Mouse (Mus musculus) hindbrain, postnatal 0 days (tissue): ENCODE data around the gene Platr17. TPM values are rescaled to one million over a fixed set of nuclear protein-coding genes. Genes with fewer than 3 reads are reported as not detected.

ENCODE experiments used
- ATAC-seq: fragments of 200-750 bp; cut with Nextera tagmentation; 2 replicates; pipeline ENCODE4 v1.8.0; 2017; ENCODE audit warnings: mild to moderate bottlenecking, moderate TSS enrichment, moderate library complexity
- DNase-seq: peaks from one replicate; pipeline ENCODE4 v3.0.0-alpha.2; 2015; ENCODE audit warnings: low spot score
- H3K27ac ChIP-seq: fragments of 300-500 bp; sonication (generic); 2 replicates; pipeline ENCODE4 v1.5.1; 2014; ENCODE audit warnings: mild to moderate bottlenecking
- H3K27me3 ChIP-seq: fragments of 300-500 bp; sonication (generic); 2 replicates; pipeline ENCODE4 v1.6.1; 2014; ENCODE audit warnings: low read length, mixed read lengths; ENCODE audit not compliant: insufficient read depth
- H3K36me3 ChIP-seq: fragments of 300-500 bp; sonication (generic); 2 replicates; pipeline ENCODE4 v1.6.1; 2014; ENCODE audit warnings: low read length, mixed read lengths; ENCODE audit not compliant: insufficient read depth
- H3K4me1 ChIP-seq: fragments of 300-500 bp; sonication (generic); 2 replicates; pipeline ENCODE4 v1.6.1; 2014; ENCODE audit warnings: antibody characterized with exemption, low read length, mixed read lengths; ENCODE audit not compliant: insufficient read depth
- H3K4me2 ChIP-seq: fragments of 300-500 bp; sonication (generic); 2 replicates; pipeline ENCODE4 v1.6.1; 2014; ENCODE audit warnings: low read depth, mild to moderate bottlenecking, low read length, moderate library complexity, mixed read lengths
- H3K4me3 ChIP-seq: fragments of 300-500 bp; sonication (generic); 2 replicates; pipeline ENCODE4 v1.5.1; 2014; ENCODE audit warnings: low read length
- H3K9ac ChIP-seq: fragments of 300-500 bp; sonication (generic); replicated peaks from 2 replicates; pipeline ENCODE4 v1.6.1; 2014; ENCODE audit warnings: mild to moderate bottlenecking, low read length, moderate library complexity, mixed read lengths
- H3K9me3 ChIP-seq: fragments of 300-500 bp; sonication (generic); 2 replicates; pipeline ENCODE4 v1.6.1; 2016; ENCODE audit warnings: low read length, mixed read lengths
- CTCF ChIP-seq: IDR thresholded peaks from 2 replicates; pipeline ENCODE4 v1.5.1; 2016; ENCODE audit warnings: antibody characterized with exemption, control low read depth, low read depth
- WGBS: fragments of 180-500 bp; shearing (Covaris S2); extraction: QIAGEN DNeasy Blood & Tissue Kit; methylation state at CpG from one replicate; pipeline ENCODE4 v1.1.7; 2014; 5-methylcytosine and 5-hydroxymethylcytosine counted together
- microRNA-seq, 2 experiments: library from miRNA; unstranded; fragments of <30 nt; microRNA quantifications; one replicate each; pipeline ENCODE4; 2016
- polyA plus RNA-seq: library from polyadenylated mRNA; unstranded; fragments of >200 nt; fragmentation: Nextera tagmentation; extraction: Ambion mirVana; gene quantifications from 2 replicates; pipeline ENCODE4 v1.2.1, GENCODE M21; 2015
- total RNA-seq: library from RNA; depleted of rRNA; stranded (reverse); fragments of >200 nt; gene quantifications from 2 replicates; pipeline ENCODE4 v1.2.3, GENCODE M21; 2014; rRNA removed

Gene Platr17
- total and polyA plus RNA-seq, 2 experiments from 2014 or later = 0.88 TPM; not detected in 1

GRCm38 (mm10) chr17:33952879-33953278 is 47.9 kb downstream of the Platr17 start:
- WGBS = 84% methylated on average over 4 of the region's 4 CpGs
- Histone ChIP-seq H3K4me1 (peaks cover 20% of the 10 kb centered on the region), H3K4me2 (no peak overlapping the region)

GRCm38 (mm10) chr17:33953310-33953709 is 48.4 kb downstream of the Platr17 start:
- Histone ChIP-seq H3K4me1 (peaks cover 20% of the 10 kb centered on the region), H3K9ac (no peak overlapping the region), H3K4me3 (no peak overlapping the region), H3K9me3 (no peaks in the 10 kb centered on the region), H3K36me3 (peaks cover 12% of the 10 kb centered on the region), H3K27me3 (no peaks in the 10 kb centered on the region), H3K27ac (no peak overlapping the region), H3K4me2 (no peak overlapping the region)
- 90% methylated on average over 3 of the region's 3 CpGs for WGBS
- DNase-seq (no peak), ATAC-seq (no peak)
- no peak for TF ChIP-seq CTCF

More at GRCm38 (mm10) chr17:33952879-33953278, 47.9 kb downstream of the Platr17 start:
- H3K36me3 ChIP-seq = peaks cover 11% of the 10 kb centered on the region
- H3K27me3 ChIP-seq = no peaks in the 10 kb centered on the region
- no peak overlapping the region for H3K27ac ChIP-seq
- H3K9me3 ChIP-seq = no peaks in the 10 kb centered on the region
- ATAC-seq (no peak), DNase-seq (no peak)
- TF ChIP-seq CTCF = no peak
- H3K4me3 ChIP-seq = no peak overlapping the region
- no peak overlapping the region for H3K9ac ChIP-seq

GRCm38 (mm10) chr17:33953961-33954565 is 49.1 kb downstream of the Platr17 start:
- peaks cover 20% of the 10 kb centered on the region for H3K4me1 ChIP-seq

GRCm38 (mm10) chr17:33954646-33955554 is 50.0 kb downstream of the Platr17 start:
- peak overlapping the region; percentile 85 for H3K4me2 ChIP-seq
- H3K4me3 ChIP-seq = peak overlapping the region; percentile 56
- H3K36me3 ChIP-seq = peaks cover 28% of the 10 kb centered on the region
- H3K4me1 ChIP-seq = peaks cover 17% of the 10 kb centered on the region
- no peaks in the 10 kb centered on the region for H3K9me3 ChIP-seq
- H3K9ac ChIP-seq = peak overlapping the region; percentile 77
- peak overlapping the region; percentile 90 for H3K27ac ChIP-seq
- DNase-seq (no peak), ATAC-seq (peak; percentile 31; the same call in 1 of the 2 replicates)
- under 1% methylated on average over 33 of the region's 33 CpGs for WGBS
- no peak for TF ChIP-seq CTCF
- H3K27me3 ChIP-seq = no peaks in the 10 kb centered on the region

More at GRCm38 (mm10) chr17:33953961-33954565, 49.1 kb downstream of the Platr17 start:
- Histone ChIP-seq H3K9ac (peak overlapping the region; percentile 77; the same call in 1 of the 2 replicates), H3K9me3 (no peaks in the 10 kb centered on the region), H3K4me3 (peak overlapping the region; percentile 56), H3K27me3 (no peaks in the 10 kb centered on the region), H3K27ac (peak overlapping the region; percentile 90; the same call in 1 of the 2 replicates), H3K36me3 (peaks cover 19% of the 10 kb centered on the region), H3K4me2 (peak overlapping the region; percentile 85)
- ATAC-seq (no peak), DNase-seq (no peak)
- no peak for TF ChIP-seq CTCF
- 33% methylated on average over 5 of the region's 5 CpGs for WGBS

- peak within 1 kb of the TSS; percentile 77 for H3K9ac ChIP-seq
- under 1% methylated on average over 50 of the region's 50 CpGs for WGBS
- H3K4me2 ChIP-seq = peak within 1 kb of the TSS; percentile 85
- peak within 1 kb of the TSS; percentile 56 for H3K4me3 ChIP-seq
- DNase-seq (peak; percentile 98), ATAC-seq (peak; percentile 89)
- H3K9me3 ChIP-seq = no peaks in the 10 kb centered on the region
- H3K27ac ChIP-seq = peak within 1 kb of the TSS; percentile 90
- peak; percentile 52 for TF ChIP-seq CTCF
- no peaks in the 10 kb centered on the region for H3K27me3 ChIP-seq
- peaks cover 32% of the 10 kb centered on the region for H3K36me3 ChIP-seq
- H3K4me1 ChIP-seq = peaks cover 11% of the 10 kb centered on the region
Observed at GRCm38 (mm10) chr17:33955555-33956214, 50.8 kb downstream of the Platr17 start, which contains the start of the genes Vps52 and Rps18. TSS of gene Vps52 (plus strand) at chr17:33955812. TSS of gene Rps18 (minus strand) at chr17:33956001.

Small RNAs within 50 kb of the gene (microRNA-seq; reads per million reads assigned to microRNA genes)
- 0 reads per million in 2 experiments for gene Gm27740

Other genes with a start within 250 kb of the Platr17 start
- gene Hnrnpm, start 218.3 kb upstream of the Platr17 start, total RNA-seq = 49.2 and 55.7 TPM in 2 replicates
- gene Hnrnpm, start 218.3 kb upstream of the Platr17 start, polyA plus RNA-seq = 124 and 133 TPM in 2 replicates
- gene March2, start 186.5 kb upstream of the Platr17 start, total RNA-seq = 118 and 137 TPM in 2 replicates
- gene March2, start 186.5 kb upstream of the Platr17 start, polyA plus RNA-seq = 73.8 and 77.1 TPM in 2 replicates
- 123 and 163 TPM in 2 replicates for gene Rab11b, start 144.6 kb upstream of the Platr17 start, total RNA-seq
- gene Rab11b, start 144.6 kb upstream of the Platr17 start, polyA plus RNA-seq = 546 and 583 TPM in 2 replicates
- gene Angptl4, start 123.3 kb upstream of the Platr17 start, total RNA-seq = 24.0 and 24.7 TPM in 2 replicates
- gene Angptl4, start 123.3 kb upstream of the Platr17 start, polyA plus RNA-seq = 31.9 and 37.5 TPM in 2 replicates
- gene Kank3, start 94.6 kb upstream of the Platr17 start, total RNA-seq = 33.5 and 57.2 TPM in 2 replicates
- 44.1 and 47.9 TPM in 2 replicates for gene Kank3, start 94.6 kb upstream of the Platr17 start, polyA plus RNA-seq
- gene Rps28, start 80.6 kb upstream of the Platr17 start, total RNA-seq = 117 and 293 TPM in 2 replicates
- 609 and 617 TPM in 2 replicates for gene Rps28, start 80.6 kb upstream of the Platr17 start, polyA plus RNA-seq
- gene Ndufa7, start 80.6 kb upstream of the Platr17 start, total RNA-seq = 289 and 356 TPM in 2 replicates
- gene Ndufa7, start 80.6 kb upstream of the Platr17 start, polyA plus RNA-seq = 562 and 577 TPM in 2 replicates
- 25.1 and 26.0 TPM in 2 replicates for gene Cd320, start 62.0 kb upstream of the Platr17 start, total RNA-seq
- 55.7 and 58.6 TPM in 2 replicates for gene Cd320, start 62.0 kb upstream of the Platr17 start, polyA plus RNA-seq
- gene Gm7029, start 31.3 kb upstream of the Platr17 start, total RNA-seq = not detected in 2 replicates
- not detected in 2 replicates for gene Gm7029, start 31.3 kb upstream of the Platr17 start, polyA plus RNA-seq
- 5.8 and 9.9 TPM in 2 replicates for gene Kifc1, start 14.5 kb upstream of the Platr17 start, total RNA-seq
- 2.0 and 3.2 TPM in 2 replicates for gene Kifc1, start 14.5 kb upstream of the Platr17 start, polyA plus RNA-seq
- 52.1 and 58.4 TPM in 2 replicates for gene Daxx, start 4.3 kb downstream of the Platr17 start, total RNA-seq
- 39.0 and 41.9 TPM in 2 replicates for gene Daxx, start 4.3 kb downstream of the Platr17 start, polyA plus RNA-seq
- gene Tapbp, start 10.8 kb downstream of the Platr17 start, total RNA-seq = 41.5 and 61.8 TPM in 2 replicates
- 39.1 and 40.2 TPM in 2 replicates for gene Tapbp, start 10.8 kb downstream of the Platr17 start, polyA plus RNA-seq
- 58.5 TPM in 2 replicates for gene Zbtb22, start 10.8 kb downstream of the Platr17 start, total RNA-seq
- 20.8 and 23.0 TPM in 2 replicates for gene Zbtb22, start 10.8 kb downstream of the Platr17 start, polyA plus RNA-seq
- gene Rgl2, start 24.4 kb downstream of the Platr17 start, total RNA-seq = 91.4 and 116 TPM in 2 replicates
- 36.1 and 36.8 TPM in 2 replicates for gene Rgl2, start 24.4 kb downstream of the Platr17 start, polyA plus RNA-seq
- 25.2 and 43.1 TPM in 2 replicates for gene Pfdn6, start 35.2 kb downstream of the Platr17 start, total RNA-seq
- gene Pfdn6, start 35.2 kb downstream of the Platr17 start, polyA plus RNA-seq = 168 and 195 TPM in 2 replicates
- 16.6 and 16.8 TPM in 2 replicates for gene Wdr46, start 35.5 kb downstream of the Platr17 start, total RNA-seq
- gene Wdr46, start 35.5 kb downstream of the Platr17 start, polyA plus RNA-seq = 16.7 and 17.9 TPM in 2 replicates
- gene B3galt4, start 46.4 kb downstream of the Platr17 start, total RNA-seq = 8.9 and 12.3 TPM in 2 replicates
- 10.7 and 11.6 TPM in 2 replicates for gene B3galt4, start 46.4 kb downstream of the Platr17 start, polyA plus RNA-seq
- 55.6 and 57.4 TPM in 2 replicates for gene Vps52, start 50.7 kb downstream of the Platr17 start, total RNA-seq
- 62.1 and 63.2 TPM in 2 replicates for gene Vps52, start 50.7 kb downstream of the Platr17 start, polyA plus RNA-seq
- gene Rps18, start 50.9 kb downstream of the Platr17 start, total RNA-seq = 1,180 and 1,309 TPM in 2 replicates
- 904 and 918 TPM in 2 replicates for gene Rps18, start 50.9 kb downstream of the Platr17 start, polyA plus RNA-seq
- 21.6 and 33.2 TPM in 2 replicates for gene H2-K1, start 95.2 kb downstream of the Platr17 start, total RNA-seq
- gene H2-K1, start 95.2 kb downstream of the Platr17 start, polyA plus RNA-seq = 23.9 and 26.2 TPM in 2 replicates
- 19.1 and 22.1 TPM in 2 replicates for gene Ring1, start 119.5 kb downstream of the Platr17 start, total RNA-seq
- 19.2 and 20.0 TPM in 2 replicates for gene Ring1, start 119.5 kb downstream of the Platr17 start, polyA plus RNA-seq
- gene H2-Ke6, start 122.9 kb downstream of the Platr17 start, total RNA-seq = 78.3 and 87.4 TPM in 2 replicates
- 74.9 and 78.9 TPM in 2 replicates for gene H2-Ke6, start 122.9 kb downstream of the Platr17 start, polyA plus RNA-seq
- gene Slc39a7, start 126.5 kb downstream of the Platr17 start, total RNA-seq = 188 and 250 TPM in 2 replicates
- 148 and 150 TPM in 2 replicates for gene Slc39a7, start 126.5 kb downstream of the Platr17 start, polyA plus RNA-seq
- 51.5 and 64.8 TPM in 2 replicates for gene Rxrb, start 126.7 kb downstream of the Platr17 start, total RNA-seq
- 48.7 and 49.2 TPM in 2 replicates for gene Rxrb, start 126.7 kb downstream of the Platr17 start, polyA plus RNA-seq
- 12.1 and 16.7 TPM in 2 replicates for gene Col11a2, start 134.3 kb downstream of the Platr17 start, total RNA-seq
- 5.4 TPM in 2 replicates for gene Col11a2, start 134.3 kb downstream of the Platr17 start, polyA plus RNA-seq
- not detected in 2 replicates for gene H2-Oa, start 187.2 kb downstream of the Platr17 start, total RNA-seq
- gene H2-Oa, start 187.2 kb downstream of the Platr17 start, polyA plus RNA-seq = 0.23 and 0.31 TPM in 2 replicates
- gene H2-DMa, start 214.4 kb downstream of the Platr17 start, total RNA-seq = 30.9 and 31.3 TPM in 2 replicates
- 23.5 and 24.1 TPM in 2 replicates for gene H2-DMa, start 214.4 kb downstream of the Platr17 start, polyA plus RNA-seq
- gene Brd2, start 217.5 kb downstream of the Platr17 start, total RNA-seq = 180 and 195 TPM in 2 replicates
- gene Brd2, start 217.5 kb downstream of the Platr17 start, polyA plus RNA-seq = 101 and 108 TPM in 2 replicates
- gene H2-DMb2, start 238.2 kb downstream of the Platr17 start, total RNA-seq = 0.16 TPM in 1 of 2 replicates, not detected in the other
- gene H2-DMb2, start 238.2 kb downstream of the Platr17 start, polyA plus RNA-seq = 0.58 and 0.59 TPM in 2 replicates
- 1.8 and 3.0 TPM in 2 replicates for gene H2-DMb1, start 247.9 kb downstream of the Platr17 start, total RNA-seq
- gene H2-DMb1, start 247.9 kb downstream of the Platr17 start, polyA plus RNA-seq = 1.4 and 1.8 TPM in 2 replicates